Mouse (Mus musculus): ENCODE data around the gene Marf1.
"Not testable (repeated sequence)": the region's sequence is repeated elsewhere in the genome, so short reads cannot be mapped to it uniquely, and the experiment has no call there.

Marf1 gene

GRCm38 (mm10) chr16:14162988-14163416, at the start of gene Marf1, which contains the start of gene Nde1:
Marf1 (minus strand) TSS chr16:14163351.
Nde1 (plus strand) TSS chr16:14163275.
- DNase-seq (ENCODE audit: low spot score in 2 of 2) = peak; percentile 93 to 94

DNA sequence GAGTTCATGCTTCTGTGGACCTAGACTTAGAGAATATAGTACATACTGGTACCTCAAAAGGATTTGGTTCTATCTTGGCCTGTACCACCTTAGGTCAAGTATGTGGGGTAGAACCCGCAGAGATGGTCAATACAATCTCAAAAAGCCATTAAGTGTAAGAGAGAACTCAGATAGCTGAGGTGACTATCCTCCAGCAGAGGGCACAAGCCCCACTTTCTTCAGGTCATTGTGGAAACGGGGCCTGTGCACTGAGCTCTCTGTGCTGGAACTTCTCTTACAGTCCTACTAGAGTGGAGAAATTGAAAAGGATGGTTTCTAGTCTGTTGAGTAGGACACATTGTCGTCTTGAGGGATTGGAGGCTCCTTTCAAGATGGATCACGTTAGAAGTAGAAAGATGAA, 35.6 kb upstream of the Marf1 start:
- no peak for DNase-seq (ENCODE audit: low spot score in 2 of 2)

DNA sequence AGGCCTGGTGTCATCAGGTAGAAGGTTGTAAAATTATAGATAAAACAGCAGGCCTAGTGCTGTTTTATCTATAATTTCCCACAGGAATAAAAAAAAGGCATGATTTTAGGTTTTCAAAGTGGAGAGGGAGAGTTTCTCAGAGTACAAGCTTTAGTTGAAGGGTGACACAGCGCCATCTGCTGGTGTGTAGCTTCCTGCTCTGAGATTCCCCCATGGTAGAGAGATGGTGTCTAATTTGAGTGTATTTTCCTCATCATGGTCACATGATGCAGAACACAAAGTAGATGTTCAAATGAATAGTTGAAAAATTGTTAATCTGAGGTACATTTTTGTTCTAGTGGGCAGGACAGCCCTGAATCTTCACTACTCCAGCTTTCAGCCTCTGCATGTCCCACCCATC, 32.3 kb upstream of the Marf1 start:
- DNase-seq (ENCODE audit: low spot score in 2 of 2) = peak; percentile 13 to 36

DNA sequence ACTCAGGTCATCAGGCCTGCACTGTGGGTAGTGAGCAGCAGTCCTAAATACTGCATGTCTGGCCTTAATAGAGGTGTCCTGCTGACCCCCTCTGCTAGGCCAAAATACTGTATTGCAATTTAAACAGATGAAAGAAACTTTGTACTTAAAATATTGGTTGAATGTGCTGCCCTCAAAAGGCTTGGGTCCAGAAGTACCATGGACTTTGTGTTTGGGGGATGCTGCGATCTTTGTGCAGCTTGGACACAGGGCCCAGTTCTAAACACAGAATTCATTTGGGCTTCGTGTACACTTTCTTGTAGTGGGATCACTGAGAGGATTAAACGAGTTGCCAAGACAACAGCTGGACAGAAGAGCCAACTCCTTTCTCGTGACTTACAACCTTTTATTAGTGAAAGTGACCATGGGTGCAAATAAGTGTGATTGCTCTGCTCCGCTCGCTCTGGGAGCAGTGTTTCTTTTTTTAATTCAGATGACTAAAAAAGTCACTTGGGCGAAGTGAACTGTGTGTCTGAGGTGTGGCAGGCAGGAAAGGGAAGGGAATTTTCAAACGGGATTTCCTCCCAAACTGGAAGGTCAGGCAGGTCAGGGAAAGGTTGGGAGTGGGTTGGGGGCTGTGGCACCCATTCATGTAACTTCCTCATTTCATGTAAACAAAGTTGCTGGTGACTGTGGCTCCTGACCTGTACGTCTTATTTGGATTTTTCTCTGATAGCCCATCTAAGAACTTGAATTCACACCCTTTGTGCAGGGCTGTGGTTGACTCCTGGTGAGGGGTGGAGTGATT, 31.2 kb upstream of the Marf1 start:
- DNase-seq (ENCODE audit: low spot score in 2 of 2) = peak; percentile 8 to 28

DNA sequence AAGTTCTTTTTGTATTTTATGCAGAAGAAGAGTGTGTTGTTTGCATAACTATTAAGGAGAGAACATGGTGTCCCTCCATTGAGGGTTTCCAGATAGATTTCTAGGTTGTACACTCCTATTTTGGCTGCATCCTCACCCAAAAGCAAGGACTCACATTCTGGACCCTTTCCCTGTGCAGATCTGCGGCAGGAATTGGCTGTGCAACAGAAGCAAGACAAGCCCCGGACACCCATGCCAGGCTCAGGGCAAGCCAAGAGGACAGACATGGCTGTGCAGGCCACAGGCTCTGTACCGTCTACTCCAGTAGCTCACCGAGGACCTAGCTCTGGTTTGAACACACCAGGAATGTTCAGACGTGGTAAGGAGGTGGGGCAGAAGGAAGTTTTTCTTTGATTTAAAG, 22.4 kb upstream of the Marf1 start:
- no peak for DNase-seq (ENCODE audit: low spot score in 2 of 2)

- DNase-seq (ENCODE audit: low spot score in 2 of 2) = no peak
These were observed 20.7 kb upstream of the Marf1 start for GRCm38 (mm10) chr16:14183856-14184255.

DNA sequence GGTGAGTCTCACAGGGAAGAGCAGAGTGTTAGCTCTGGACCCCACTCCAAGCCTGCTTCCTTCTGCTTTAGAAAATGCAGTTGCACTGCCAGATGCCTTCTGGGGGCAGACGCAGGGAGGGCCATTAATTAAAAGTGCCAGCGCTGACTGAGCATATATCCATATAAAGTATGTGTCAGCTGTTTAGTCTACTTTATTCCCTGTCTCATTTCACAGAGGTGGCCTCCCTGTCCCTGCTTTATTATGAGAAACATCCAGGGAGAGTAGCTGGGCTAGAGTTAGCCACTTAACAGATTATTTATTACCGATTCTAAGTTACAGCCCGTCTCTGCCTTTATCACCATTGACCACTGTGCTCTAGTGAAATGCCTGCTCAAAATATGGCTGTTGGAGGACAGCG, 19.2 kb upstream of the Marf1 start:
- no peak for DNase-seq (ENCODE audit: low spot score in 2 of 2)

DNA sequence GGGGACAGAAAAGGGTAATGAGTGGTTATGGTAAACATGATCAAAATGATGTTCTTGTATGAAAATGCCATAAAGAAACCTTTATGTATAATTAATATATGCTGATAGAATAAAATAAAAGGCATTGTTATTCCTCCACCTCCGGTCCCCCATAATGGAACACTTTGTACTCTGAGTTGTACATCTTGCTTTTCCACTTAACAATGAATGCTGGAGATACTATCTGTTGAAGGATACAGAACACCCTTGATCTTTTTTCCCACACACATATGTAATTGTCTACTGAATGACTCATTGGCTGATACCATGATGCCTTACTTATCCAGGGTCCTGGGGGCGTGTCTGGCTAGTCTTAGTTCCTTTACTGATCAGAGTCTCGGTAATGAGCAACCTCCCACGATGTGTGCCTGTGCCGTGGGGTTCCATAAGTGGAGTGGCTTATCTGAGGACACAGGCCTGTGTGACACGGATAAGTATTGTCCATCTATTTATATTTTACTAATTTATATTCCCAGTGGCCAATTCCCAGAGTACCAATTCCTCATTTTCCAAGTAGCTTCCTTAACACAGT, 17.1 kb upstream of the Marf1 start:
- DNase-seq (ENCODE audit: low spot score in 2 of 2) = no peak

DNA sequence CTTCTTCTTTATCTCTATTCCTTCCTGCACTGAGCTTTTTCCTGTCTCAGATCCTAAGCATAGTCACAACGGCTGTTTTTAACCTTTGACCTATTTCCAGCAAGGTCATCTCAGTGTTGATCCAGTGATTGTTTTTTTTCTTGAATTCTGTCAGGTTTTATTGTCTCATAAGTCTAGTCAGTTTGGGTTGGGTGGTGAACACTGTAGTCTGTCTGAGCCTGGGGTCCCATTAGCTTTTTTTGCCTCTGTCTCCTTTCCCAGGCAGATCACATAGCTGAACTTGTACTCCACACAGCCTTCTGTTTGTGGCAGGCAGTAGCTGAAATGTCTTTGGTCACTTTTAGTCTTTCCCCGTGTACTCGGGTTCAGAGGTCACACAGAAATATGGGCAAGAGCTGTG, 14.9 kb upstream of the Marf1 start:
- DNase-seq (ENCODE audit: low spot score in 2 of 2) = no peak

- no peak for DNase-seq (ENCODE audit: low spot score in 2 of 2)
These were observed 6.6 kb upstream of the Marf1 start for GRCm38 (mm10) chr16:14169706-14170105.

DNA sequence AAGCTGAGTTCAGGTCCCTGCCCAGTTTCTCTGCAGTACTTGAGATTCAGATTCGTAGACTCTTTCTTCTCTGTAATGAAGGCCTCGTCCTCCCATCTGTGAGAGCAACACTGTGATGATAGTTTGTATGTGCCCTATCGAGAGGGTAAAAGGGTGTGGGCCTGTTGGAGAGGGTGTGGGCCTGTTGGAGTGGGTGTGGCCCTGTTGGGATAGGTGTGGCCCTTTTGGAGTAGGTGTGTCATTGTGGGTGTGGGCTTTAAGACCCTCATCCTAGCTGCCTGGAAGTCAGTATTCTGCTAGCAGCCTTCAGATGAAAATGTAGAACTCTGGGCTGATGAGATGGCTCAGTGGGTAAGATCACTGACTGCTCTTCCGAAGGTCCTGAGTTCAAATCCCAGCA, 3.3 kb upstream of the Marf1 start:
- DNase-seq (ENCODE audit: low spot score in 2 of 2) = no peak

DNA sequence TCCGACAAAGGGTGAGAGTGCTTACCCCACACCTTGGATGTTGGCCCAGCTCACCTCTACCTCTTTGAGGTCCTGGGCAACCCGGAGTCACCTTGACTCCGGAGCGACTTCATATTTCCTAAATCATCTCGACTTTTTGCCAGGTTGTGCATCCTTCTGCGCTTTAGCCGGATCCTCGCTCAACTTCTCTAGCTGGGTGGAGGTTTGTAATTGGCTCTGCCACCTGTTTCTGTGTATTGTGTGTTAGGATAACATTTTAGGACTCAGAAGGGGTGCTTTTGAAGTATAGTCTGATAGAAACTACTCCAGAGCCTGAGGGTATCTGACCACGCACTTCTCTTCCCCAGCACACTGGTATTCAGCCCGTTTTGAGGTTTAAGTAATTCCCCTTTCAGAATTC, 580 bp upstream of the Marf1 start:
- peak in 1 of 2 experiments; percentile 6 for DNase-seq (ENCODE audit: low spot score in 2 of 2)

DNA sequence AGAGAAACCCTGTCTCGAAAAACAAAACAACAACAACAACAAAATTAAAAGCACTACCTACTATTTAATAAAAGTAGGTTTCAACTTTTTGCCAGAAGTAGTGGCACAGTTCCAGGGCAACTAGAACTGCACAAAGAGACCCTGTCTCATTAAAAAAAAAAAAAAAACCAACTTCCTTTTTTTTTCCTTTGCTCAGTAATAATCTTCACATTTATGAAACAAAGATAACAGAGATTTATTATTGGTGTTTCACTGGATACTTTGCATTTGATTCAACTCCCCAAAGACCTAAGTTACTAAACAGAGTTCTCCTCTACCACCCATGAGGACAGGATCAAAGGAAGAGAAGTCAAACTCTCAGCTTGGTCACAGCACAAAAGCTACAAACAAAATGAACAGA, 2.2 kb downstream of the Marf1 start:
- DNase-seq (ENCODE audit: low spot score in 2 of 2) = no peak

DNA sequence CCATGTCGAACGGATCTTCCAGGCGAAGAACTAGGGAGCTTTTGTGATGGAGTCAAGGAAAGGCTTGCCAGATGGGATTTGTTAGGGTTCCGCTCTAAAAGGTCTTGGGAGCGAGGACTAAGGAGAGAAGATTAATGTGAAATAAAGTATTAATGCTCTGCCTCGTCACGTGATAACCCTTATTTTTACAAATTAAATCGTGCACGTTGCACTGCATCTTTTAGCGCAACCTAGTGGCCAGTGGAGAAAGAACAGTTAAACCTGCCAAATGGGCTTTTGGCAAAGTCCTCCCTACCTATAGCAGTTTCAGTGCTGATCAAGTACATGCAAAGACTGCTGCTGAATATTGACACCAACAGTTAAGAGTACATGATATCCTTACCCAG, 3.4 kb downstream of the Marf1 start:
- peak; percentile 74 to 84 for DNase-seq (ENCODE audit: low spot score in 2 of 2)

DNA sequence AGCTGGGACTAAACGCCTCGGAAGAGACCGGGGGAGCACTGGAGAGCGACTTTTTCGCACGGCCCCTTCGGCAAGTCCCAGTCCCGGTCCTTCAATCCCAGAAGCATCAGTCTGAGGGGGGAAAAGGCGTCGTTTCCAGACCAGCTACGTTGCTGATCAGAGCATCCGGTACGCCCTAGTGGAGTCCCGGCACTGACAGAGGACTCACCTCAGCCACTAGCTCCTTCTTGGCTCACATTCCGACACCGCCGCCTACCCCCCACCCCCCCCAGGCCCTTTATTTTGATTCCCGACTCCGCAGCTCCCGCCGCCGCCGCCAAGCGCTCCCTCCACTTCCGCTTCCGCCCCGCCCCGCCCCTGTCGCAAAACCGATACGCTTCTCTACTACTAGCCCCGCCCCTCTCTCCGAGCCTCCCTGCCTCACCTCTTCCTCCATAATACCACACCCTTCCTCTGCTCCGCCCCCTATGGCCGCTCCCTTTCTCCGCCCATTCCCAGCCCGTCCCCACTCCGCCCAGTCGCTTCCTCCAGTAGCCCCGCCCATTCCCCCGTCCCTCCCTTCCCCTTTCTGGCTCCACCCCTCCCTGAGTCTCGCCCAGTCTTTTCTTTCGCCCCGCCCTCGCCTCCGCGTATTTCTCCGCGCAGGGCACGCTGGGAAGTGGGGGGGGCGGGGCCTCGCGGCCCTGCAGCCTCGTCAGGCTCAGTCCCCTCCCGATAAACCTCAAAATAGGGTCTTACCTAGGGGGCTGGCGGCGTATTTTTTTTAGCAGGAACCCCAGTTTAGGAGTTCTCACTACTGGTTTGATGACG, 4.0 kb downstream of the Marf1 start:
- peak; percentile 98 to 99 for DNase-seq (ENCODE audit: low spot score in 2 of 2)

DNA sequence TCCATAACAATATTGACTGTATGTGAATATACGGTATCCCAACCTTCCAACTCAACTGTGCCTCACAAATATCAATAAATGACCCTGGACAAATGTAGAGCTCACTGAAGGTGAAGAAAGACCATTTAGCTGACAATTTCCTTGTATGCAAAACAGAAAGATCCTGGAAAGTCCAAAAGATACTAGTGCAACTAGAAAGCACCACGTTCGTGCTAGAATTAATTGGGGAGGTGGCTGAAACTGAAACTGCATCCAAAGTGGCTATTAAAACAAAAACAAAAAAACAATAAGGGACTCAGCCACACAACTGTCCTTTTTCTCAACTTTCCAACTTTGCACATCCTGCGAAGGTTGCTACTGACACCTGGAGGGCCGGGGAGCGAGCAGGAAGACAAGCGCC, 4.6 kb downstream of the Marf1 start:
- DNase-seq (ENCODE audit: low spot score in 2 of 2) = no peak

GRCm38 (mm10) chr16:14156312-14156711, 6.8 kb downstream of the Marf1 start:
- DNase-seq (ENCODE audit: low spot score in 2 of 2) = no peak

- DNase-seq (ENCODE audit: low spot score in 2 of 2) = not testable (repeated sequence)
These were observed 7.5 kb downstream of the Marf1 start for GRCm38 (mm10) chr16:14155638-14156037.

DNA sequence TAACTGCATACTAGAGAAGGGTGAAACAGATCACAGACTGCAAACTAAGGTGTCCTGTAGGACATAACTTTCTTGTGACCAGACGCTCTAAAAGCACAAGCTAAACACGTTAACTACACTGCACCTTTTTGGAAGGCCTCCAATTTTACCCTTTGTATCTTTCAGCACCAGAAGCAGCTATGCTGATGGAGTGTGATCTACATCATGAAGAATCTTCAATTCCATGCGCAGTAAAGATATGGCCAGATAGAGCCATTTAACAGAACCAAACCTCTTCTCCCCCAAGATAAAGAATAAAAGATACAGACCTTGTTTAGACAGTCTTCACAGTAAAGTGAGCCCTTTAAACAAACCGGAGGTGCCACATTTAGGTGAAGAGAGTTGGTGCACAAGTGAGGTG, 11.4 kb downstream of the Marf1 start:
- DNase-seq (ENCODE audit: low spot score in 2 of 2) = no peak

- DNase-seq (ENCODE audit: low spot score in 2 of 2) = no peak
These were observed 15.4 kb downstream of the Marf1 start for GRCm38 (mm10) chr16:14147712-14148111.

DNA sequence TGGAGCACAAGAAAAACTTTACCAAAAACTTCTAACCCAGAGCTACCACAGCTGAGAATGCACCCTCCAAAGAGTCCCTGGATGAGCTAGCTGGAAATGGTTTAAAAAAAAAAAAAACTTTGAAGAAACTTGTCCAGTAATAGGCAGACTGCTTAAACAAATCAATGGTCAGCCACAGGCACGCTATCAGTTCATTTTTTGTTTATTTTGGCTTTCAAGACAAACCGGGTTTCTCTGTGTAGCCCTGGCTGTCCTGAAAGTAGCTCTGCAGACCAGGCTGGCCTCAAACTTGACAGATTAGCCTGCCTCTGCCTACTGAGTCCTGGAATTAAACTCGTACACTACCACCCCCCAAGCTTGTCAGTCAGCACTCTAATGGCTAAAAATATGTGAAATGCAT, 19.9 kb downstream of the Marf1 start:
- no peak for DNase-seq (ENCODE audit: low spot score in 2 of 2)

DNA sequence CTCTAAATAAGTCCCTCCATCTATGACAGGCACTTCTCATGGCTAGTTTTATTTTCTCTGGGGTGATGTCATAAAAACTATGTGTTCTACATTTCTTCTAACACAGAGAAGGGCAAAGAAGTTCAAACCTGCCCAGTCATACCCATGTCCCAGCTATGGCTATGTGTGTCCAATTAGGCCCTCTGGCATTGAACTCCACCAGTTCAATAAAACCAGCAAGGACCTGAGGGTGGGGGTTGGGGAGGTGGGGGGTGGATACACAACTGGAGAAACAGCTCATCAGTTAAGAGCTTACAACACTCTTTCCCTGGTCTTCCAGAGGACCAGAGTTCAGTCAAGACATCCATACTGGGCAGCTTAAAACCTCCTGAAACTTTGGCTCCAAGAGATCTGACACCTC, 24.0 kb downstream of the Marf1 start:
- DNase-seq (ENCODE audit: low spot score in 2 of 2) = no peak

All from heart, adult 9 months (tissue).